Mouse (Mus musculus) testis, adult 2 months (tissue): ENCODE results near the gene Ap2a2. TPM values are rescaled to one million over a fixed set of nuclear protein-coding genes. Genes with fewer than 3 reads are reported as not detected.

Source experiments
- H3K27ac ChIP-seq: fragments of 200-500 bp; 2 replicates; pipeline ENCODE4 v1.5.1; 2012; ENCODE audit warnings: low read depth, low read length; ENCODE audit not compliant: control insufficient read depth, insufficient read depth
- H3K27me3 ChIP-seq: fragments of 200-500 bp; 2 replicates; pipeline ENCODE4 v1.6.1; 2012; ENCODE audit warnings: mild to moderate bottlenecking, low read length, moderate library complexity; ENCODE audit not compliant: control insufficient read depth, insufficient read depth
- H3K36me3 ChIP-seq: fragments of 200-500 bp; 2 replicates; pipeline ENCODE4 v1.6.1; 2012; ENCODE audit warnings: mild to moderate bottlenecking, low read length; ENCODE audit not compliant: control insufficient read depth, insufficient read depth
- H3K4me1 ChIP-seq: fragments of 200-500 bp; 2 replicates; pipeline ENCODE4 v1.6.1; 2012; ENCODE audit warnings: low read length; ENCODE audit not compliant: control insufficient read depth, insufficient read depth
- H3K4me3 ChIP-seq: fragments of 200-500 bp; 2 replicates; pipeline ENCODE4 v1.5.1; 2012; ENCODE audit warnings: low read depth, mild to moderate bottlenecking, low read length, moderate library complexity, mixed read lengths; ENCODE audit not compliant: control insufficient read depth
- CTCF ChIP-seq: fragments of 200-500 bp; IDR thresholded peaks from 2 replicates; pipeline ENCODE4 v1.5.1; 2012; ENCODE audit warnings: low read depth, mild to moderate bottlenecking, inconsistent platforms, low read length, moderate library complexity; ENCODE audit not compliant: control insufficient read depth, insufficient read depth, insufficient replicate concordance
- POLR2A ChIP-seq: fragments of 200-500 bp; IDR thresholded peaks from 2 replicates; pipeline ENCODE4 v1.6.1; 2012; ENCODE audit warnings: low read depth, mild to moderate bottlenecking, inconsistent platforms, low read length, moderate library complexity; ENCODE audit not compliant: control insufficient read depth
- polyA plus RNA-seq: library from polyadenylated mRNA; depleted of rRNA; stranded (reverse); fragments of >200 nt; gene quantifications from 2 replicates; pipeline ENCODE4 v1.2.3, GENCODE M21; 2012

The Ap2a2 gene
- polyA plus RNA-seq, 1 experiment: 25.4 TPM

GRCm38 (mm10) chr7:141577801-141578200 lies 15.8 kb downstream of the Ap2a2 start:
- H3K27me3 ChIP-seq: no peaks in the 10 kb centered on the region
- no peak for TF ChIP-seq CTCF
- H3K4me3 ChIP-seq: no peak overlapping the region
- no peaks in the 10 kb centered on the region for H3K36me3 ChIP-seq
- H3K27ac ChIP-seq: no peak overlapping the region
- H3K4me1 ChIP-seq: no peaks in the 10 kb centered on the region

DNA sequence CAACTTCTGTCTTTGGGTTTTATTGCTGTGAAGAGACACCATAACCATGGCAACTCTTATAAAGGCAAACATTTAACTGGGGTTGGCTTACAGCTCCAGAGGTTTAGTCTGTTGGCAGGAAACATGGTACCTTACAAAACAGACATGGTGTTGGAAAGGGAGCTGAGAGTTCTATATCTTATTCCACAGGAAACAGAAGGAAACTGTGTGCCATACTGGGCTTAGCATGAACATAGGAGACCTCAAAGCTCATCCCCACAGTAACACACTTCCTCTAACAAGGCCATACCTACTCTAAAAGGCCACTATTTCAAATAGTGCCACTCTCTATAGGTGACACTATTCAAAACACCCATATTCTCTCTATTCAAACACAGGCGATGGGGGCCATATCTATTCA lies 16.5 kb downstream of the Ap2a2 start:
- TF ChIP-seq POLR2A: no peak
- TF ChIP-seq CTCF: no peak
- Histone ChIP-seq H3K27me3 (no peaks in the 10 kb centered on the region), H3K36me3 (no peaks in the 10 kb centered on the region), H3K4me3 (no peak overlapping the region), H3K4me1 (no peaks in the 10 kb centered on the region), H3K27ac (no peak overlapping the region)

GRCm38 (mm10) chr7:141578943-141579342 lies 17.0 kb downstream of the Ap2a2 start:
- no peak overlapping the region for H3K4me3 ChIP-seq
- H3K27me3 ChIP-seq: no peaks in the 10 kb centered on the region
- TF ChIP-seq POLR2A (no peak), CTCF (no peak)
- no peak overlapping the region for H3K27ac ChIP-seq
- H3K36me3 ChIP-seq: no peaks in the 10 kb centered on the region
- H3K4me1 ChIP-seq: no peaks in the 10 kb centered on the region

DNA sequence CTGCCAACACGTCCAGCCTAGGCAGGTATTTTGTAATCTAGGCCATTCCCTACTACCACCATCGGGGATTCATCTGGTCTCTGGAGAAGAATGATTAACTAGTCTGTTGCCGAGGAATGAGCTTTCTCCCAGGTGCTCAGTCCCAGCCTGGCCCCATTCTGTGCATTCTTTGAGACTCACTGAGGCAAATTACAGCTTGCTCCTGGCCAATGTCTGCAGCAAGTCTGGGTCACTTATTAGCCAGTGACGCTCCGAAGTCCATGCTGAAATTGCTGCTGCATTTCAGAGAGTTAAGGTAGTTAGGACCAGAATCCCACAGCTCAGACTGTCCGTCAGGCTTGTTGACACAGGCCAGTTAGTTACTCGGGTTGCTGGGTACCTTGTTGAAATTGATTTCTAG lies 19.4 kb downstream of the Ap2a2 start:
- H3K27me3 ChIP-seq: no peaks in the 10 kb centered on the region
- H3K36me3 ChIP-seq: no peaks in the 10 kb centered on the region
- TF ChIP-seq CTCF (no peak), POLR2A (no peak)

GRCm38 (mm10) chr7:141584048-141584841 lies 22.3 kb downstream of the Ap2a2 start:
- Histone ChIP-seq H3K27me3 (no peaks in the 10 kb centered on the region), H3K27ac (no peak overlapping the region), H3K4me3 (no peak overlapping the region), H3K36me3 (no peaks in the 10 kb centered on the region), H3K4me1 (no peaks in the 10 kb centered on the region)
- TF ChIP-seq CTCF: no peak
- no peak for TF ChIP-seq POLR2A

More for the DNA sequence above, 19.4 kb downstream of the Ap2a2 start:
- H3K4me1 ChIP-seq: no peaks in the 10 kb centered on the region
- H3K27ac ChIP-seq: no peak overlapping the region
- H3K4me3 ChIP-seq: no peak overlapping the region

- Histone ChIP-seq H3K4me3 (no peak overlapping the region), H3K27me3 (no peaks in the 10 kb centered on the region), H3K27ac (no peak overlapping the region), H3K36me3 (no peaks in the 10 kb centered on the region), H3K4me1 (no peaks in the 10 kb centered on the region)
- TF ChIP-seq CTCF: no peak
- TF ChIP-seq POLR2A: no peak
Observed at GRCm38 (mm10) chr7:141585288-141585687, 23.3 kb downstream of the Ap2a2 start.

DNA sequence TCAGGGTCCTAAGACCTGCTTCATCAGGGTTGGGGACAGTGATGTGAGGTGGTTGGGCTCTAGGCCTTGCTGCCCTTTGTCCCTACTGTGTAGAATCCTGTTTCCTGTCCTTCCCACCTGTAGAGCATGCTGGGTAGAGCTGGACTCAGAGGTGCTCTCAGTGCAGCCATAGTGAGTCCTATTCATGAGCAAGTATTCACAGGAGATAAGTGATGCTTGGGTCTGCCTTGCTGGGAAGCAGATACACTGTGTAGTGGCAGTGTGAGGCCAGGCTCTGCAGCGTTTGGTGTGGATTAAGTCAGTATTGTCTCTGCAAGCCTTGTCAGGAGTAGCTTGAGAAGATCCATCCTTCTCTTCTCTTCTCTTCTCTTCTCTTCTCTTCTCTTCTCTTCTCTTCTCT lies 23.9 kb downstream of the Ap2a2 start:
- no peak overlapping the region for H3K4me3 ChIP-seq
- H3K27ac ChIP-seq: no peak overlapping the region
- TF ChIP-seq CTCF (no peak), POLR2A (no peak)
- H3K27me3 ChIP-seq: no peaks in the 10 kb centered on the region
- H3K36me3 ChIP-seq: no peaks in the 10 kb centered on the region
- no peaks in the 10 kb centered on the region for H3K4me1 ChIP-seq
